Mouse (Mus musculus): ENCODE measurements at regions not wholly inside any gene's neighbourhood (a gene's known extent, or its start where the extent isn't known, plus 50 kb on each side); places are given as distances from the start of the nearest gene placed in this dataset.

- H3K4me2 ChIP-seq (ENCODE audit: low read depth, low read length), result no peak overlapping the region
- no peaks in the 10 kb centered on the region for H3K4me1 ChIP-seq (ENCODE audit: control insufficient read depth, insufficient read depth, low read length)
- WGBS, result 57% methylated on average over 5 of the region's 5 CpGs
- no peaks in the 10 kb centered on the region for H3K27me3 ChIP-seq (ENCODE audit: control insufficient read depth, insufficient read depth, low read length)
- H3K27ac ChIP-seq (ENCODE audit: low read length), result no peak overlapping the region
- no peaks in the 10 kb centered on the region for H3K36me3 ChIP-seq (ENCODE audit: control insufficient read depth, insufficient read depth)
- no peak overlapping the region for H3K9ac ChIP-seq (ENCODE audit: low read length)
- 0 out of 2 replicates have a peak, but pooled peaks cover 3% of the 10 kb centered on the region for H3K9me3 ChIP-seq (replicated peaks; ENCODE audit: control insufficient read depth, low read length)
- H3K4me3 ChIP-seq (ENCODE audit: low read length), result no peak overlapping the region
- no peak for ATAC-seq (replicated peaks; ENCODE audit: extremely low read depth, insufficient read depth, low FRiP score)
Observed at GRCm38 (mm10) chr8:34371391-34371790, 259.9 kb upstream of the Gm10131 start.

GRCm38 (mm10) chr8:34368556-34368955, 257.0 kb upstream of the Gm10131 start:
- Histone ChIP-seq H3K9me3 (replicated peaks; ENCODE audit: control insufficient read depth, low read length) (0 out of 2 replicates have a peak, but pooled peaks cover 3% of the 10 kb centered on the region), H3K4me2 (ENCODE audit: low read depth, low read length) (no peak overlapping the region), H3K27ac (ENCODE audit: low read length) (no peak overlapping the region), H3K4me1 (ENCODE audit: control insufficient read depth, insufficient read depth, low read length) (no peaks in the 10 kb centered on the region), H3K36me3 (ENCODE audit: control insufficient read depth, insufficient read depth) (no peaks in the 10 kb centered on the region), H3K27me3 (ENCODE audit: control insufficient read depth, insufficient read depth, low read length) (0 out of 2 replicates have a peak, but pooled peaks cover 2% of the 10 kb centered on the region), H3K9ac (ENCODE audit: low read length) (no peak overlapping the region), H3K4me3 (ENCODE audit: low read length) (no peak overlapping the region)
- ATAC-seq (replicated peaks; ENCODE audit: extremely low read depth, insufficient read depth, low FRiP score), result no peak
- 65% methylated on average over 2 of the region's 2 CpGs for WGBS

- 67% methylated on average over 18 of the region's 18 CpGs for WGBS
Observed at GRCm38 (mm10) chr8:34364446-34365035, 253.0 kb upstream of the Gm10131 start.

GRCm38 (mm10) chr8:34363679-34364078, 252.1 kb upstream of the Gm10131 start:
- Histone ChIP-seq H3K36me3 (ENCODE audit: control insufficient read depth, insufficient read depth) (no peaks in the 10 kb centered on the region), H3K4me2 (ENCODE audit: low read depth, low read length) (no peak overlapping the region), H3K27ac (ENCODE audit: low read length) (no peak overlapping the region), H3K9me3 (replicated peaks; ENCODE audit: control insufficient read depth, low read length) (no peaks in the 10 kb centered on the region), H3K4me3 (ENCODE audit: low read length) (no peak overlapping the region), H3K4me1 (ENCODE audit: control insufficient read depth, insufficient read depth, low read length) (no peaks in the 10 kb centered on the region), H3K9ac (ENCODE audit: low read length) (no peak overlapping the region), H3K27me3 (ENCODE audit: control insufficient read depth, insufficient read depth, low read length) (0 out of 2 replicates have a peak, but pooled peaks cover 2% of the 10 kb centered on the region)
- WGBS, result 91% methylated on average over 13 of the region's 13 CpGs
- no peak for ATAC-seq (replicated peaks; ENCODE audit: extremely low read depth, insufficient read depth, low FRiP score)

More at GRCm38 (mm10) chr8:34364446-34365035, 253.0 kb upstream of the Gm10131 start:
- H3K9ac ChIP-seq (ENCODE audit: low read length), result no peak overlapping the region
- H3K36me3 ChIP-seq (ENCODE audit: control insufficient read depth, insufficient read depth), result no peaks in the 10 kb centered on the region
- H3K4me3 ChIP-seq (ENCODE audit: low read length), result no peak overlapping the region
- no peaks in the 10 kb centered on the region for H3K4me1 ChIP-seq (ENCODE audit: control insufficient read depth, insufficient read depth, low read length)
- H3K9me3 ChIP-seq (replicated peaks; ENCODE audit: control insufficient read depth, low read length), result no peaks in the 10 kb centered on the region
- H3K4me2 ChIP-seq (ENCODE audit: low read depth, low read length), result no peak overlapping the region
- H3K27me3 ChIP-seq (ENCODE audit: control insufficient read depth, insufficient read depth, low read length), result 0 out of 2 replicates have a peak, but pooled peaks cover 2% of the 10 kb centered on the region
- no peak overlapping the region for H3K27ac ChIP-seq (ENCODE audit: low read length)
- no peak for ATAC-seq (replicated peaks; ENCODE audit: extremely low read depth, insufficient read depth, low FRiP score)

GRCm38 (mm10) chr8:34363131-34363530, 251.6 kb upstream of the Gm10131 start:
- Histone ChIP-seq H3K4me3 (ENCODE audit: low read length) (no peak overlapping the region), H3K9me3 (replicated peaks; ENCODE audit: control insufficient read depth, low read length) (no peaks in the 10 kb centered on the region), H3K36me3 (ENCODE audit: control insufficient read depth, insufficient read depth) (no peaks in the 10 kb centered on the region), H3K4me1 (ENCODE audit: control insufficient read depth, insufficient read depth, low read length) (no peaks in the 10 kb centered on the region), H3K27me3 (ENCODE audit: control insufficient read depth, insufficient read depth, low read length) (0 out of 2 replicates have a peak, but pooled peaks cover 2% of the 10 kb centered on the region), H3K27ac (ENCODE audit: low read length) (no peak overlapping the region), H3K4me2 (ENCODE audit: low read depth, low read length) (no peak overlapping the region), H3K9ac (ENCODE audit: low read length) (no peak overlapping the region)
- WGBS, result 73% methylated on average over 4 of the region's 4 CpGs
- no peak for ATAC-seq (replicated peaks; ENCODE audit: extremely low read depth, insufficient read depth, low FRiP score)

GRCm38 (mm10) chr8:34361377-34361776, 249.8 kb upstream of the Gm10131 start:
- 77% methylated on average over 3 of the region's 3 CpGs for WGBS
- H3K27me3 ChIP-seq (ENCODE audit: control insufficient read depth, insufficient read depth, low read length), result peaks cover 2% of the 10 kb centered on the region; the same call in 1 of the 2 replicates
- no peak for ATAC-seq (replicated peaks; ENCODE audit: extremely low read depth, insufficient read depth, low FRiP score)

GRCm38 (mm10) chr8:34359776-34360175, 248.2 kb upstream of the Gm10131 start:
- no peaks in the 10 kb centered on the region for H3K36me3 ChIP-seq (ENCODE audit: control insufficient read depth, insufficient read depth)
- ATAC-seq (replicated peaks; ENCODE audit: extremely low read depth, insufficient read depth, low FRiP score), result peak; percentile 32; the same call in 1 of the 2 replicates
- no peaks in the 10 kb centered on the region for H3K9me3 ChIP-seq (replicated peaks; ENCODE audit: control insufficient read depth, low read length)
- H3K9ac ChIP-seq (ENCODE audit: low read length), result no peak overlapping the region
- WGBS, result 28% methylated on average over 2 of the region's 2 CpGs
- H3K4me1 ChIP-seq (ENCODE audit: control insufficient read depth, insufficient read depth, low read length), result no peaks in the 10 kb centered on the region
- no peaks in the 10 kb centered on the region; the same call in 1 of the 2 replicates for H3K27me3 ChIP-seq (ENCODE audit: control insufficient read depth, insufficient read depth, low read length)
- H3K4me3 ChIP-seq (ENCODE audit: low read length), result no peak overlapping the region
- no peak overlapping the region for H3K27ac ChIP-seq (ENCODE audit: low read length)
- H3K4me2 ChIP-seq (ENCODE audit: low read depth, low read length), result no peak overlapping the region

More at GRCm38 (mm10) chr8:34361377-34361776, 249.8 kb upstream of the Gm10131 start:
- no peak overlapping the region for H3K4me3 ChIP-seq (ENCODE audit: low read length)
- no peaks in the 10 kb centered on the region for H3K4me1 ChIP-seq (ENCODE audit: control insufficient read depth, insufficient read depth, low read length)
- no peak overlapping the region for H3K4me2 ChIP-seq (ENCODE audit: low read depth, low read length)
- no peaks in the 10 kb centered on the region for H3K9me3 ChIP-seq (replicated peaks; ENCODE audit: control insufficient read depth, low read length)
- no peak overlapping the region for H3K27ac ChIP-seq (ENCODE audit: low read length)
- H3K9ac ChIP-seq (ENCODE audit: low read length), result no peak overlapping the region
- no peaks in the 10 kb centered on the region for H3K36me3 ChIP-seq (ENCODE audit: control insufficient read depth, insufficient read depth)

- 78% methylated on average over 13 of the region's 13 CpGs for WGBS
- H3K27ac ChIP-seq (ENCODE audit: low read length), result no peak overlapping the region
- H3K9me3 ChIP-seq (replicated peaks; ENCODE audit: control insufficient read depth, low read length), result no peaks in the 10 kb centered on the region
- ATAC-seq (replicated peaks; ENCODE audit: extremely low read depth, insufficient read depth, low FRiP score), result no peak
- no peak overlapping the region for H3K4me2 ChIP-seq (ENCODE audit: low read depth, low read length)
- no peaks in the 10 kb centered on the region for H3K4me1 ChIP-seq (ENCODE audit: control insufficient read depth, insufficient read depth, low read length)
- H3K9ac ChIP-seq (ENCODE audit: low read length), result no peak overlapping the region
- H3K36me3 ChIP-seq (ENCODE audit: control insufficient read depth, insufficient read depth), result no peaks in the 10 kb centered on the region
- H3K27me3 ChIP-seq (ENCODE audit: control insufficient read depth, insufficient read depth, low read length), result no peaks in the 10 kb centered on the region; the same call in 1 of the 2 replicates
- H3K4me3 ChIP-seq (ENCODE audit: low read length), result no peak overlapping the region
Observed at GRCm38 (mm10) chr8:34355059-34355458, 243.5 kb upstream of the Gm10131 start.

- Histone ChIP-seq H3K27ac (ENCODE audit: low read length) (no peak overlapping the region), H3K9ac (ENCODE audit: low read length) (no peak overlapping the region), H3K27me3 (ENCODE audit: control insufficient read depth, insufficient read depth, low read length) (no peaks in the 10 kb centered on the region; the same call in 1 of the 2 replicates), H3K4me1 (ENCODE audit: control insufficient read depth, insufficient read depth, low read length) (no peaks in the 10 kb centered on the region), H3K36me3 (ENCODE audit: control insufficient read depth, insufficient read depth) (no peaks in the 10 kb centered on the region), H3K4me3 (ENCODE audit: low read length) (no peak overlapping the region), H3K4me2 (ENCODE audit: low read depth, low read length) (no peak overlapping the region), H3K9me3 (replicated peaks; ENCODE audit: control insufficient read depth, low read length) (no peaks in the 10 kb centered on the region)
- no peak for ATAC-seq (replicated peaks; ENCODE audit: extremely low read depth, insufficient read depth, low FRiP score)
- WGBS, result 73% methylated on average over 6 of the region's 6 CpGs
Observed at GRCm38 (mm10) chr8:34353140-34353855, 241.8 kb upstream of the Gm10131 start.
